Mouse (Mus musculus) thymus, postnatal 25 days (tissue): ENCODE data around the gene Sh3kbp1.

Source experiments
- DNase-seq: peaks from one replicate; pipeline ENCODE4 v3.0.0; 2022

Sh3kbp1 gene

GRCm38 (mm10) chrX:159943586-159943985 is 316.5 kb downstream of the Sh3kbp1 start:
- DNase-seq = no peak

DNA sequence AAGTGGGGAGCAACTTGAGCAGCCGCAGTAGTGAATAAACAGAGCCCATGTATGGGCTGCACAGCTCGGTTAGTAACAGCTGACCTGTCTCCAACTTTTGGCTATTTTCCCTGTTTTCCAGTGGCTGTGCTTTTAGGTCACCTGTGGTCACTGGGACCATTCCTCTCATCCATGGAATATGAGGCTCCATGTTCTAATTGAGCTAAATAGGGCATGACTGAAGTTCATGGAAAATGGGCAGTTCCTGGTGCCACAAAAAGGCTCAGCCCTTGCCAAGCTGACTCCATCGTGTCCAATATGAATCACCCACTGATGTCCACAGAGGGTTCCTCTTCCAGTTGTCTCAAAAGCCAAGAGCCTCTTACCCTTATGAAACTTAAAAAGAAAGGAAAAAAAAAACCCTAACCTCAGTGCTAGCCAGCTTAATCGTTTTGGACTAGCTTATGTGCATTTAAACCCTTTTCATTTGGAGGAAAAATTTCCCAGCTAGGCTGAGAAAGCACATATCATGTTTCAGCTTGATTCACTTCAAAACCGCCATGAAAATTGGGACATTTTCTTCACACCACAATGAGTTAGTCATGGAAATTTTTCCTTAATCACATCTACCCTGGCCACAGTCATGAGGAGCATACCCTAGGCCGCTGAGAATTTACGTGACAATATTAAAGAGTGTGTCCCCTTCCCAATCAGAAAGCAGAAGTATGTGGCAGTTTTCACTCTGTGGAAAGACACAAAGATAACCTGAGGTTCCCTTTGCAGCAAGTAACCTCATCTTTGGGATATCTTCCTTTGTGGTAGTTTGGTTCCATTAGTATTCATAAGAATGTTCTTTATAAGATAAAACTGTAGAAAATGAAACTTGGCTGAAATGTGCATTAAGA is 326.7 kb downstream of the Sh3kbp1 start:
- no peak for DNase-seq

DNA sequence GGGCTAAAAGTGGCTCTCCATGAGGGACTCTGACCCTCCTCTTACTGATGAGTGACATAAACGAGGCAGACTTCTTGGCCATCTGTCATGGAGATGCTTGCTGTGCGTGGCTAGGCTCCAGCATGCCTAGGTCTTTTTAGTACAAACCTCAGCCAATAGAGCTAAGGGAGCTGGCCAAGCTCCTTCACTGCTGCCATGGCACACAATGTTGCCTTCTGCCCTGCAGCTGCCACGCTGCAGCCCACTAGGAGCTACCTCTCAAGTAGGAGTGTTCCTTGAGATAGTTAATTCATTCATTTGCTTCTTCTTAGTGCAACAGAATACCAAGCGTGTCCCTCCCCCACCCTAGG is 327.3 kb downstream of the Sh3kbp1 start:
- no peak for DNase-seq

DNA sequence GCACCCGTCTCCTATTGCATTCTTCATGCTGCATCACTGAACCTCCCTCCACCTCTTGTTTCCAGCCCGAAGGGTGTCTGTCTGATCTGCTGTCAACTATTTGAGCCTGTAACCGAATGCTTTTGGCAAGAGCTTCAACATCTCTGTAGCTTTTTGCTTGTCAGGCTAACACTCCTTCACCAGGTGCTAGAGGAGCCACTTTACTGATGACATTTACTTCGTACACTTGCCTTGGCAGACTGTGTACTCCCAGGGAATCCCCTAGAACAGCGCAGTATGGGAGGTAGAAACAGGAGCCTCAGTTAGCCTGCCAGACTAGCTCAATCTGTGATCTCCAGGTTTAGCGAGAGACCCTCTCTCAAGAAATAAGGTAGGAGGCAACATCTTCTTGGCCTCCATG is 328.4 kb downstream of the Sh3kbp1 start:
- no peak for DNase-seq

- no peak for DNase-seq
These were observed 334.3 kb downstream of the Sh3kbp1 start for GRCm38 (mm10) chrX:159961385-159961784.

DNA sequence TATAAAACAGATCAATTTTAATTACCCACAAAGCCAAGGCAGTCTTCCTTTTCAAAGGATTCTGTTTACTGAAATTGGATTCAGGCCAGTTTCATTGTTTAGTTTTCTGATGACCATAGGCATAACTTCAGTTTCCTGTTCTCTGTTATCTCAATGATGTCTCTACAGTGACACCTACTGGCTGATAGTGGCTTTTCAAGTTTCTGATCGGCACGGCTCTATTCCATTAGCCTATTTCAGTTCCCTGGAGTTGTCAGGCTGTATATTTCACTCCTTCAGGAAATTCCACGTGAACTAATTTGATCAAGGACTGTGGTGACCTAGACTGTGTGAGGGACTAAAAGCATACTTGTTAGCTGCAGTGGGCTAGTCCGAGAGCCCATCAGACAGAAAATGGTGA is 336.2 kb downstream of the Sh3kbp1 start:
- peak; percentile 21 for DNase-seq

- DNase-seq = no peak
These were observed 336.9 kb downstream of the Sh3kbp1 start for GRCm38 (mm10) chrX:159963925-159964324.

DNA sequence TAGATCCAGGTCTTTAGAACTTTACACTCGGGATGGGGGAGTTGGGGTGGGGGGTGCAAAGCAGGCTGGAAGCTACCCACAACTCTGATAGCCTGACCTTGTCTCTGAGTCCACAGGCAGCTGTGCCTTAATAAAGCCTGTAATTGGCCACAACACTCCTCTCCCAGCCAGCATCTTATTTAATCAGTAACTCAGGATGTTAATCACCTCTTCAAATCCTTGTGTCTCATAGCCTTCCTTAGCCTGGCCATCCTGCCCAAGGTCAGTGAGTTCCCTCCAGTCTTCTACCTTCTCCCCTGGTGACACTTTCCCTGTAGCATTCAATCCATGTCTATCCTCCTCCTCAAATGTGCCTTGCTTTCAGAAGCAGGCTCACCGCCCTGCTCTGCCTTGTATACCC is 342.0 kb downstream of the Sh3kbp1 start:
- no peak for DNase-seq

DNA sequence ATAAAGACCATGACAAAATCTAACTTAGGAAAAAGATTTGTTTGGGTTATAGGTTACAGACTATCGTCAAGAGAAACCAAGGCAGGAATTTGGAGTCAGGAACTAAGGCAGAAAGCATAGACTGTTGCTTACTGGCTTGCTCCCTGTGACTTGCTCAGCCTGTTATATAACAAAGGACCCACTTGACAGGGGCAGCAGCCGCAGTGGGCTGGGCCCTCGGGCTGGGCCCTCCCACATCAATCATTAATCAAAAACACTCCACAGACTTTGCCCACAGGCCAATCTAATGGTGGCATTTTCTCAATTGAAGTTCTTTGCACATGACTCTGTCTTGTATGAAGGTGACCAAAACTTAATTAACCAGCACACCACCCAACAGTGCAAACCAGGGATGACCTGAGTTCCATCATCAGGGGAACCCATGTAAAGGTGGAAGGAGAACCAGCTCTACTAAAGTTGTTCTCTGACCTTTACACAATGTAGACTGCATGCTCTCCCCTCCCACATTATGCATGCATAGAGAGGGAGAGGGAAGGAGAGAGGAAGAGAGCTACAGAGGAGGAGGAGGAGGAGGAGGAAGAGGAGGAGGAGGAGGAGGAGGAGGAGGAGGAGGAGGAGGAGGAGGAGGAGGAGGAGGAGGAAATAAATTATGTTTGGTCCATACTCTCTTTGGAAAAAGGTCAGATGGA is 344.2 kb downstream of the Sh3kbp1 start:
- DNase-seq = no peak

- DNase-seq = peak; percentile 6
These were observed 346.7 kb downstream of the Sh3kbp1 start for GRCm38 (mm10) chrX:159973730-159974129.

GRCm38 (mm10) chrX:159976243-159976642 is 349.2 kb downstream of the Sh3kbp1 start:
- no peak for DNase-seq

DNA sequence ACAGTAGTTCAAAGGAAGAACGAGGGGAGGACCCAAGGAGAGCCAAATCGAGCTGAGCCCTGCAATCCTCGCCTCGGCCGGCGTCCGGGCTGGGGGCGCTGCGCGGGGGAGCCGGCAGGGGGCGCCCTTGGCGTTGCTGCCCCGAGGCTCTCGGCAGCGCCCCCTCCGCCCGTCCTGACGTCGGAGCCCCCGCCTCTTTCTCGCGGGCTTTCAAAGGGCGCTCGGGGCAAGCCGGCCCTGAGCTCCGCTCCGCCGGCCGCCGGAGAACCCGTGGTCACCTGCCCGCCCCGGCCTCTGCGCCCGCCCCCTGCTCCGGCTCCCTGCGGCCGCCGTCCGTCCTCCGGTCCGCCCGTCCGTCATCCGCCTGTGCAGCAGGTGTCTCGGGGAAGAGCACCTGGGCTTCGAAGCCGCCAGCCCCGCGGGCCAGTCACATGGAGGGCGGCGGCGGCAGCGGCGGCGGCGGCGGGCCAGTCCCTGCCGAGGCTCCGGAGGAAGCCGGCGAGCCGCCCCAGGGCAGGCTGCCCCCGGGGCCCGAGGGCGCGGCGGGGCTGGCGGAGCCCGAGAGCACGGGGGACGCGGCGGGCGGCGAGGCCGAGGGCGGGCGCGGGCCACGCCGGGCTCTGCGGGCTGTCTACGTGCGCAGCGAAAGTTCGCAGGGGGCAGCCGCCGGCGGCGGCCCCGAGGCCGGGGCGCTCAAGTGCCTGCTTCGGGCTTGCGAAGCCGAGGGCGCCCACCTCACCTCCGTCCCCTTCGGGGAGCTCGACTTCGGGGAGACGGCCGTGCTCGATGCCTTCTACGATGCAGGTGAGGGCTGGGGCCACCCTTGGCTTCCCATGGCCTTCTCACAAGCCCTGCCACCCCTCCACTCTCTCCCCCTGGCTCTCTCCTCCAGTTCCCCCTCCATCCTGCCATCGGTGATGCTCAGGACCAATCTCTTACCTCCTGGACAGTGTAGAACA is 361.2 kb downstream of the Sh3kbp1 start, which contains the start of gene Map3k15:
Gene Map3k15 (plus strand): TSS at position 432 of the 959 bp plus-strand sequence.
- peak; percentile 71 for DNase-seq

DNA sequence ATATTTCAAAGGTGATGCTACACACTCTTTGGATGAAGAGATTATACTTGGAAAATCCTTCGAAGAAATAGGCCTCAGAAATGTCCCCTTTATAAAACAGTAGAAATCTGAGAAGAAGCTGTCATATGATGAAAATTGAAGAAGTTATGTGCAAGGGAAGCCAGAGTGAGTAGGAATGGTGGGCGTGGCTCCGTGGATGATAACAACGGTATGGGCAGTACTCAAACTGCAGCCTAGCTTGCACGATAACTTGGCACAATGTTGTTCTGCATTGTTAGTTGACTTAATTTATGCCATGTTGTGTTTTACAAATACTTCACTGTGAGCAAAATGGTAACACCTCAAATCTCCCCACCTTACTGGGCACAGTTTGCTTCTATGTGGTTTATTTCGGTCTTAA is 368.7 kb downstream of the Sh3kbp1 start:
- no peak for DNase-seq
